Mouse (Mus musculus) spleen, adult 2 months (tissue): Measurements from ENCODE around the gene Kank4.
"Not testable (repeated sequence)": the region's sequence is repeated elsewhere in the genome, so short reads cannot be mapped to it uniquely, and the experiment has no call there.

Experiments
- CTCF ChIP-seq: fragments of 200-500 bp; IDR thresholded peaks from 2 replicates; pipeline ENCODE4 v1.5.1; 2011; ENCODE audit warnings: mild to moderate bottlenecking, inconsistent platforms; ENCODE audit not compliant: insufficient read depth, insufficient read length, insufficient replicate concordance; ENCODE audit errors: extremely low read depth
- POLR2A ChIP-seq: fragments of 200-500 bp; IDR thresholded peaks from 2 replicates; pipeline ENCODE4 v1.6.1; 2011; ENCODE audit warnings: low read depth, low read length, inconsistent platforms

DNA sequence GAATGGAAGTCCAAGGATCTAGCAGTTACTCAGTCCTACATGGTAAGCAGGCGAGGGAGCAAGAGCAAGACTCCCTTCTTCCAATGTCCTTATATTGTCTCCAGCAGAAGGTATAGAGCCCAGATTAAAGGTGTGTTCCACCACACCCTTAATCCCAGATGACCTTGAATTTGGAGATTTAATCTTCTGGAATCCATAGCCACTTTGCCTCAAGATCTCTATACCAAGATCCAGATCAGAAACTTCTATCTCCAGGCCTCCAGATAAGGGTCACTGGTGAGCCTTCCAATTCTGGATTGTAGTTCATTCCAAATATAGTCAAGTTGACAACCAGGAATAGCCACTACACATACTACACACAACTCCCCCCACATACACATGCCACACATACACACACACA lies 6.4 kb upstream of the Kank4 start, which contains the start of gene I0C0044D17Rik:
- not testable (repeated sequence) for TF ChIP-seq CTCF, POLR2A
